Mouse (Mus musculus) frontal cortex, postnatal 14 days (tissue): ENCODE data around the gene Fads2.

Experiments used
- DNase-seq, 2 experiments: peaks; one replicate each; pipeline ENCODE4 v3.0.0; 2022; ENCODE audit warnings: low spot score in 2 of 2

Gene Fads2

DNA sequence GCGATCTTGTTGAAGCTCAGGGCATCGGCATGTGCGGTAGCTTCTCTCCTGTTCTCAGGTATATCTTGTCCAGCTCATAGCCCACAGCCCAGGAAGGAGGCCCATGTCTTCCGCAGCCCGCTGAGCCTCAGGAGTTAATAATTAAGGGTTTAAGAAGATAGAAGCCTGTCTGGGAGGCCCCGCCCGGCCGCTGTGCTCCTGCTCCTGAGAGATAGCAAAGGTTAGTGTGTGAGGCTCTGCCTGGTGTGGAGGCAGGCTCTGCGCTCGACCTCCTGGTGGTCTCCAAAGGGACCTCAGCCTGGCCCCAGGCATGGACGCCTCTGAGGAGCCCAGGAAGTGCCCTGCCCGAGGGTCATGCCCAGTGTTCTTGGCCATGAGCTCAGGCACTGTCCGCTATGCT lies 86.7 kb downstream of the Fads2 start:
- no peak for DNase-seq

- no peak for DNase-seq
Measured at GRCm38 (mm10) chr19:10013913-10014312, 87.6 kb downstream of the Fads2 start.

DNA sequence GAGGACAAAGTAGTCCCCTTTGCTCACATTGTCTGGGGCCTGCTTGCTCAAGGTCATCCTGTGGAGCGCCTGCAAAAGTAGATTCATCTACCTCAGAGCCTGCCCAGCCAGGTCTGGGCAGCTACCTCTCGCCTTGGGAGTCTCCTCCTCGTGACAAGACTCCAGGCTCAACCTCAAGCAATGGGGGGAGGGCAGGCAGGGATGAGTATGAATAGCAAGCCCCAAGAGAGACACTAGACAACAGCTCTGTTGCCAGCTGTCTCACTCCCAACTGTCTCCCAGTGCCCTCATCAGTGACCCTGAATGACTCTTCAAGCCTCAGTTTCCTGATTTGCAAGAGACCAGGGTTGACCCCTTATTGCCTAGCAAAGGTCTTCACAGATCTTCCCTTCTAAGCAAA lies 88.2 kb downstream of the Fads2 start:
- no peak for DNase-seq

GRCm38 (mm10) chr19:10012827-10013278 lies 88.7 kb downstream of the Fads2 start:
- DNase-seq: no peak
